Mouse (Mus musculus): ENCODE results near the gene Gm4559.
"Not testable (repeated sequence)": the region's sequence is repeated elsewhere in the genome, so short reads cannot be mapped to it uniquely, and the experiment has no call there.

Gene Gm4559

GRCm38 (mm10) chr7:142258254-142258653, 15.9 kb downstream of the Gm4559 start, which contains the start of gene Gm2431:
Gm2431 (minus strand) TSS chr7:142258354.
- not testable (repeated sequence) for DNase-seq

GRCm38 (mm10) chr7:142255517-142255916, 18.6 kb downstream of the Gm4559 start:
- DNase-seq, result peak; percentile 60 to 63

- peak; percentile 66 to 71 for DNase-seq
Observed at GRCm38 (mm10) chr7:142249824-142250223, 24.3 kb downstream of the Gm4559 start.

- DNase-seq, result peak in 1 of 2 experiments; percentile 9
Observed at GRCm38 (mm10) chr7:142240978-142241377, 33.2 kb downstream of the Gm4559 start, which contains the start of gene Gm40460. Gm40460 (minus strand) TSS chr7:142241078.

GRCm38 (mm10) chr7:142231540-142231939, 42.6 kb downstream of the Gm4559 start:
- no peak for DNase-seq

GRCm38 (mm10) chr7:142229871-142230270, 44.3 kb downstream of the Gm4559 start, which contains the start of gene Krtap5-5:
Krtap5-5 (minus strand) TSS chr7:142229971.
- not testable (repeated sequence) for DNase-seq

- peak in 1 of 2 experiments; percentile 25 for DNase-seq
Observed at GRCm38 (mm10) chr7:142224518-142224917, 49.6 kb downstream of the Gm4559 start.
